Mouse (Mus musculus): Measurements from ENCODE around the gene Ints4. TPM values are rescaled to one million over a fixed set of nuclear protein-coding genes. Genes with fewer than 3 reads are reported as not detected.

Gene Ints4
- total and polyA plus RNA-seq, 3 experiments: 3.3 to 95.3 (median 39.6) TPM

GRCm38 (mm10) chr7:97480290-97480689 lies 466 bp upstream of the Ints4 start:
- peak overlapping the region; percentile 80; the same call in 1 of the 2 replicates for H3K4me3 ChIP-seq (ENCODE audit: low read depth, low read length)
- H3K27me3 ChIP-seq (ENCODE audit: insufficient read depth, low read length): no peaks in the 10 kb centered on the region
- H3K9me3 ChIP-seq (replicated peaks): no peaks in the 10 kb centered on the region
- TF ChIP-seq CTCF (IDR thresholded peaks at IDR 0.05; ENCODE audit: low read depth, low read length) (no peak), GATA2 (IDR thresholded peaks at IDR 0.05; ENCODE audit: borderline replicate concordance, low read depth, low read length) (no peak)
- H3K4me1 ChIP-seq (ENCODE audit: insufficient read depth, low read depth, low read length): peaks cover 22% of the 10 kb centered on the region
- H3K36me3 ChIP-seq (replicated peaks): peaks cover 21% of the 10 kb centered on the region
- DNase-seq (ENCODE audit: low spot score) (no peak), ATAC-seq (ENCODE audit: extremely low read depth, insufficient number of reproducible peaks, low FRiP score, poor library complexity, severe bottlenecking) (no peak)

DNA sequence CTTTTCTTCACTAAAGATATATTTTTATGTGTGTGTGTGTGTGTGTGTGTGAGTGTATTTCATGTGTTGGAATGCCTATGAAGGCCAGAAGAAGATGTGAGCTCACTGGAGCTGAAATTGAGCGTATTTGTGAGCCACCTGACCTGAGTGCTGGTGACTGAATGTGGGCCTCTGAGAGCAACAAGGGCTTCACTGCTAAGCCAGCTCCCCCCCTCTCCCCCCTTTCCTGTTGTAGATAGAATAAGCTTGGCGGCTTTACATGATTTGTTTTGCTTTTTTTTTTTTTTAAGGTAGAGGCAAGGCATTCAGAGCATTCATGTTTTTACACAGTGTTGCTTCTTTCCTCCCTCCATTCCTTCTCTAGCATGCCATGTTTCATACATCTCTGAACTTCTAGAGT lies 2.6 kb downstream of the Ints4 start:
- Histone ChIP-seq H3K9me3 (replicated peaks) (no peaks in the 10 kb centered on the region), H3K4me1 (ENCODE audit: insufficient read depth, low read depth, low read length) (peaks cover 22% of the 10 kb centered on the region), H3K36me3 (replicated peaks) (peaks cover 48% of the 10 kb centered on the region), H3K4me3 (ENCODE audit: low read depth, low read length) (no peak overlapping the region), H3K27me3 (ENCODE audit: insufficient read depth, low read length) (no peaks in the 10 kb centered on the region)
- no peak for TF ChIP-seq GATA1 (IDR thresholded peaks at IDR 0.05; ENCODE audit: borderline replicate concordance, low read length)
- no peak for TF ChIP-seq POLR2AphosphoS5 (IDR thresholded peaks at IDR 0.05; ENCODE audit: insufficient replicate concordance, low read depth, low read length)
- no peak for TF ChIP-seq TAL1 (conservative IDR thresholded peaks at IDR 0.05; ENCODE audit: low read depth, low read length)
- TF ChIP-seq GATA2 (IDR thresholded peaks at IDR 0.05; ENCODE audit: borderline replicate concordance, low read depth, low read length): no peak
- no peak for TF ChIP-seq CTCF (IDR thresholded peaks at IDR 0.05; ENCODE audit: low read depth, low read length)
- DNase-seq (ENCODE audit: low spot score) (no peak), ATAC-seq (ENCODE audit: extremely low read depth, insufficient number of reproducible peaks, low FRiP score, poor library complexity, severe bottlenecking) (no peak)

DNA sequence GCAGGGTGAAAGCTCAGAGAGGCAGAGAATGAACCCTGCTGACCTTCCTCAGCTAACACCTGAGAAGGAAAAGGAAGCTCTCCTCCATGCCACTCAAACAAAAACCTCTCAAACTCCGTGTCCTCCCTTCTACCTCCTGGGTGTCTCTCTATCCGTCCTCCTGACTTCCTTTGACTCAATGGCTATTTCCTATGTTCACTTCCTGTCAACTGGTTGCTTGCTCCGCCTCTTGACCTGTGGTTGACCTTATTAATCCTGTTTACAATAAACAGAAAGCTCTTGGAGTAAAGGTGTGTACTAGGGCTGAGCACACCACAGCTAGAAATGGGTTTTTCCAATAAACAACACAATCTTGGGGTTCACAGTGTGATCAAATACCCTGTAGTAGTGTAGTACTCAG lies 10.4 kb downstream of the Ints4 start:
- Histone ChIP-seq H3K36me3 (replicated peaks) (peaks cover 60% of the 10 kb centered on the region), H3K27me3 (ENCODE audit: insufficient read depth, low read length) (no peaks in the 10 kb centered on the region), H3K4me1 (ENCODE audit: insufficient read depth, low read depth, low read length) (peaks cover 3% of the 10 kb centered on the region), H3K9me3 (replicated peaks) (no peaks in the 10 kb centered on the region), H3K4me3 (ENCODE audit: low read depth, low read length) (no peak overlapping the region)
- DNase-seq (ENCODE audit: low spot score) (no peak), ATAC-seq (ENCODE audit: extremely low read depth, insufficient number of reproducible peaks, low FRiP score, poor library complexity, severe bottlenecking) (no peak)
- TF ChIP-seq POLR2AphosphoS5 (IDR thresholded peaks at IDR 0.05; ENCODE audit: insufficient replicate concordance, low read depth, low read length) (no peak), GATA1 (IDR thresholded peaks at IDR 0.05; ENCODE audit: borderline replicate concordance, low read length) (no peak), TAL1 (conservative IDR thresholded peaks at IDR 0.05; ENCODE audit: low read depth, low read length) (no peak), CTCF (IDR thresholded peaks at IDR 0.05; ENCODE audit: low read depth, low read length) (no peak), GATA2 (IDR thresholded peaks at IDR 0.05; ENCODE audit: borderline replicate concordance, low read depth, low read length) (no peak)

DNA sequence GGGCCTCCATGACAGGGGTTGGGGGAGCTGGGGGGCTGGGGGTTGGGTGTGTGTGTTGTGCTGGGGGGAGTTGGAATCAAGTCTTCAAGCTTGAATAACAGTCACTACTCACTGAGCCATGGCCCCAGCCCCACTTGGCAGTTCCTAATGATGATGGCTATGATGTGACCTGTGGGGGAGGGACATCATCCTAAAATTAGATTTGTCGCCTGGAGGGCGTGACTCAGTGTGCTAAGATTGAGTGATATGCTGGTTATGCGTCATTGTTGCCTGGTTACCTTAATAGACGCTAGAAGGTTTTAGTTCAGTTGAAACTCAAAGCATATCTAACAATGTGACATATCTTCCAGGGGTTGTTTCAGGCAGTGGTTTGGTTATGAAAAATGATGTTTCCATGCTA lies 11.7 kb downstream of the Ints4 start:
- no peaks in the 10 kb centered on the region for H3K27me3 ChIP-seq (ENCODE audit: insufficient read depth, low read length)
- DNase-seq (ENCODE audit: low spot score) (no peak), ATAC-seq (ENCODE audit: extremely low read depth, insufficient number of reproducible peaks, low FRiP score, poor library complexity, severe bottlenecking) (no peak)
- no peak for TF ChIP-seq GATA1 (IDR thresholded peaks at IDR 0.05; ENCODE audit: borderline replicate concordance, low read length)
- TF ChIP-seq TAL1 (conservative IDR thresholded peaks at IDR 0.05; ENCODE audit: low read depth, low read length): no peak
- TF ChIP-seq CTCF (IDR thresholded peaks at IDR 0.05; ENCODE audit: low read depth, low read length): no peak
- no peak for TF ChIP-seq GATA2 (IDR thresholded peaks at IDR 0.05; ENCODE audit: borderline replicate concordance, low read depth, low read length)
- no peak for TF ChIP-seq POLR2AphosphoS5 (IDR thresholded peaks at IDR 0.05; ENCODE audit: insufficient replicate concordance, low read depth, low read length)
- peaks cover 48% of the 10 kb centered on the region for H3K36me3 ChIP-seq (replicated peaks)
- H3K4me1 ChIP-seq (ENCODE audit: insufficient read depth, low read depth, low read length): peaks cover 3% of the 10 kb centered on the region
- no peaks in the 10 kb centered on the region for H3K9me3 ChIP-seq (replicated peaks)
- no peak overlapping the region for H3K4me3 ChIP-seq (ENCODE audit: low read depth, low read length)

- DNase-seq (ENCODE audit: low spot score) (no peak), ATAC-seq (ENCODE audit: extremely low read depth, insufficient number of reproducible peaks, low FRiP score, poor library complexity, severe bottlenecking) (no peak)
- TF ChIP-seq GATA2 (IDR thresholded peaks at IDR 0.05; ENCODE audit: borderline replicate concordance, low read depth, low read length) (no peak), POLR2AphosphoS5 (IDR thresholded peaks at IDR 0.05; ENCODE audit: insufficient replicate concordance, low read depth, low read length) (no peak), CTCF (IDR thresholded peaks at IDR 0.05; ENCODE audit: low read depth, low read length) (no peak), GATA1 (IDR thresholded peaks at IDR 0.05; ENCODE audit: borderline replicate concordance, low read length) (no peak), TAL1 (conservative IDR thresholded peaks at IDR 0.05; ENCODE audit: low read depth, low read length) (no peak)
- H3K36me3 ChIP-seq (replicated peaks): peaks cover 44% of the 10 kb centered on the region
- no peaks in the 10 kb centered on the region for H3K27me3 ChIP-seq (ENCODE audit: insufficient read depth, low read length)
- H3K4me1 ChIP-seq (ENCODE audit: insufficient read depth, low read depth, low read length): peaks cover 3% of the 10 kb centered on the region
- no peak overlapping the region for H3K4me3 ChIP-seq (ENCODE audit: low read depth, low read length)
- no peaks in the 10 kb centered on the region for H3K9me3 ChIP-seq (replicated peaks)
Observed at GRCm38 (mm10) chr7:97495052-97495451, 14.3 kb downstream of the Ints4 start.

GRCm38 (mm10) chr7:97500555-97501209 lies 19.9 kb downstream of the Ints4 start:
- no peak for ATAC-seq (ENCODE audit: extremely low read depth, insufficient number of reproducible peaks, low FRiP score, poor library complexity, severe bottlenecking)
- no peaks in the 10 kb centered on the region for H3K9me3 ChIP-seq (replicated peaks)
- DNase-seq (ENCODE audit: low spot score): no peak
- no peaks in the 10 kb centered on the region for H3K27me3 ChIP-seq (ENCODE audit: insufficient read depth, low read length)
- H3K36me3 ChIP-seq (replicated peaks): peaks cover 44% of the 10 kb centered on the region
- no peak overlapping the region for H3K4me3 ChIP-seq (ENCODE audit: low read depth, low read length)
- H3K4me1 ChIP-seq (ENCODE audit: insufficient read depth, low read depth, low read length): no peaks in the 10 kb centered on the region
- no peak for TF ChIP-seq TAL1 (conservative IDR thresholded peaks at IDR 0.05; ENCODE audit: low read depth, low read length)

DNA sequence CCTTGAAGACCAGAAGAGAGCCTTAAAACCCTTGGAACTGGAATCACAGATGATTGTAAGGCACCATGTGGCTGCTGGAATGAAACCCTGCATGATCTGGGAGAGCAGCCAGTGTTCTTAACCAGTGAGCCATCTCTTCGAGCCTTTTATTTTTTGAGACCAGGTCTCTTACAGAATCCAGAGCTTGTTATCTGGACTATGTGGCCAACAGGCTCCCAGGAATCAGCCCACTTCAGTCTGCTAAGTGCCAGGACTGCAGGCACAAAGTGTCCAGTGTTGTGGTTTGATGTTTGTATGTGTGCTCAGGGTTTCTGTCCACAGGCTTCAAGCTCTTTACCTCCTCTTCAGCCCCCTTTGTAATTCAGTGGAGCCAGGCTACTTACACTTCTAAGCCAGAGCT lies 34.0 kb downstream of the Ints4 start:
- ATAC-seq (ENCODE audit: extremely low read depth, insufficient number of reproducible peaks, low FRiP score, poor library complexity, severe bottlenecking): no peak
- Histone ChIP-seq H3K4me1 (ENCODE audit: insufficient read depth, low read depth, low read length) (no peaks in the 10 kb centered on the region), H3K4me3 (ENCODE audit: low read depth, low read length) (no peak overlapping the region), H3K9me3 (replicated peaks) (no peaks in the 10 kb centered on the region), H3K36me3 (replicated peaks) (peaks cover 90% of the 10 kb centered on the region), H3K27me3 (ENCODE audit: insufficient read depth, low read length) (no peaks in the 10 kb centered on the region)
- no peak for DNase-seq (ENCODE audit: low spot score)
- no peak for TF ChIP-seq TAL1 (conservative IDR thresholded peaks at IDR 0.05; ENCODE audit: low read depth, low read length)
- TF ChIP-seq POLR2AphosphoS5 (IDR thresholded peaks at IDR 0.05; ENCODE audit: insufficient replicate concordance, low read depth, low read length): no peak
- TF ChIP-seq GATA2 (IDR thresholded peaks at IDR 0.05; ENCODE audit: borderline replicate concordance, low read depth, low read length): no peak
- TF ChIP-seq CTCF (IDR thresholded peaks at IDR 0.05; ENCODE audit: low read depth, low read length): no peak
- no peak for TF ChIP-seq GATA1 (IDR thresholded peaks at IDR 0.05; ENCODE audit: borderline replicate concordance, low read length)

All from G1E (cell line).